Mouse (Mus musculus) ES-Bruce4 (cell line): ENCODE results near the gene Pdzd7.

Experiments
- CTCF ChIP-seq: IDR thresholded peaks from one replicate; pipeline ENCODE4 v1.8.1; 2011; ENCODE audit warnings: low read depth, low read length
- EP300 ChIP-seq: IDR thresholded peaks from 2 replicates; pipeline ENCODE4 v1.6.1; 2011; ENCODE audit warnings: low read depth, low read length; ENCODE audit not compliant: insufficient read depth
- POLR2A ChIP-seq: IDR thresholded peaks from one replicate; pipeline ENCODE4 v1.8.1; 2011; ENCODE audit warnings: low read length; ENCODE audit not compliant: insufficient read depth

- TF ChIP-seq CTCF (no peak), POLR2A (no peak), EP300 (no peak)
Measured at GRCm38 (mm10) chr19:44983366-44983765, 62.2 kb downstream of the Pdzd7 start.
